Mouse (Mus musculus): ENCODE measurements around the gene Lin28a.

- TF ChIP-seq CTCF (IDR thresholded peaks at IDR 0.05; ENCODE audit: low read depth, low read length) (no peak), TAL1 (conservative IDR thresholded peaks at IDR 0.05; ENCODE audit: low read depth, low read length) (no peak), GATA1 (IDR thresholded peaks at IDR 0.05; ENCODE audit: borderline replicate concordance, low read length) (no peak)
Measured at GRCm38 (mm10) chr4:133980496-133980895, 38.1 kb downstream of the Lin28a start.
